Mouse (Mus musculus) kidney, embryonic 15.5 days (tissue): ENCODE data around the gene Shcbp1l. TPM values are rescaled to one million over a fixed set of nuclear protein-coding genes. Genes with fewer than 3 reads are reported as not detected.
A peak's percentile ranks its signal among the peaks of the same experiment; 100 is the strongest.
"Not testable (repeated sequence)": the region's sequence is repeated elsewhere in the genome, so short reads cannot be mapped to it uniquely, and the experiment has no call there.

Experiments
- ATAC-seq: fragments of 200-750 bp; cut with Nextera tagmentation; replicated peaks from 2 replicates; pipeline ENCODE4 v1.8.0; 2017; ENCODE audit warnings: moderate TSS enrichment; ENCODE audit not compliant: low FRiP score
- H3K27ac ChIP-seq: fragments of 300-500 bp; sonication (generic); 2 replicates; pipeline ENCODE4 v1.5.1; 2015; ENCODE audit warnings: mild to moderate bottlenecking, inconsistent platforms
- H3K27me3 ChIP-seq: fragments of 300-500 bp; sonication (generic); 2 replicates; pipeline ENCODE4 v1.6.1; 2015; ENCODE audit warnings: inconsistent platforms
- H3K36me3 ChIP-seq: fragments of 300-500 bp; sonication (generic); 2 replicates; pipeline ENCODE4 v1.6.1; 2015; ENCODE audit warnings: inconsistent platforms
- H3K4me1 ChIP-seq: fragments of 300-500 bp; sonication (generic); 2 replicates; pipeline ENCODE4 v1.6.1; 2015; ENCODE audit warnings: inconsistent platforms
- H3K4me2 ChIP-seq: fragments of 300-500 bp; sonication (generic); 2 replicates; pipeline ENCODE4 v1.6.1; 2015; ENCODE audit warnings: moderate library complexity, mild to moderate bottlenecking, inconsistent platforms
- H3K4me3 ChIP-seq: fragments of 300-500 bp; sonication (generic); replicated peaks from 2 replicates; pipeline ENCODE4 v1.5.1; 2015; ENCODE audit warnings: mild to moderate bottlenecking, inconsistent platforms
- H3K9ac ChIP-seq: fragments of 300-500 bp; sonication (generic); 2 replicates; pipeline ENCODE4 v1.6.1; 2015; ENCODE audit warnings: mild to moderate bottlenecking, inconsistent platforms
- H3K9me3 ChIP-seq: fragments of 300-500 bp; sonication (generic); replicated peaks from 2 replicates; pipeline ENCODE4 v1.6.1; 2016; ENCODE audit warnings: inconsistent platforms
- WGBS: fragments of 180-500 bp; shearing (Covaris S2); methylation state at CpG from one replicate; pipeline ENCODE4 v1.1.7; 2015; ENCODE audit warnings: mixed read lengths; 5-methylcytosine and 5-hydroxymethylcytosine counted together
- polyA plus RNA-seq: library from polyadenylated mRNA; unstranded; fragments of >200 nt; fragmentation: Nextera tagmentation; extraction: Ambion mirVana; gene quantifications from 2 replicates; pipeline ENCODE4 v1.2.1, GENCODE M21; 2015

Shcbp1l gene
- polyA plus RNA-seq, 1 experiment from 2014 or later, result 0.13 TPM

DNA sequence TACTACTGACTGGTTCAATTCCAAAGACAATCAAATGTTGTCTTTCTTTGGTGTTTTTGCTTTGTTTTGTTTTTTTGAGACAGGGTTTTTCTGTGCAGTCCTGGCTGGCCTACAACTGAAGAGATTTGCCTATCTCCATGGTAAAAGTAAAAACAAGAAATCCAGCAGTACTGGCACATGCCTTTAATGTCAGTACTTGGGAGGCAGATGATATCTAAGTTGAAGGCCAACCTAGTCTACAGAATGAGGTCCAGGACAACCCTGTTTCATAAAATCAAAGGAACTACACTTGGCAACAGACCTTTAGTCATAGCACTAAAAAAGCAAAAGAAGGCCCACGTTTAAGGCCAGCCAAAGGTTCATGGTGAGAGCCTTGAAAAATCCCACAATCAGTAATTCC is 36.8 kb downstream of the Shcbp1l start:
- Histone ChIP-seq H3K27me3 (no peaks in the 10 kb centered on the region), H3K27ac (no peak overlapping the region), H3K4me3 (no peak overlapping the region), H3K9me3 (no peaks in the 10 kb centered on the region), H3K36me3 (peaks cover 85% of the 10 kb centered on the region), H3K4me2 (no peak overlapping the region), H3K4me1 (no peaks in the 10 kb centered on the region), H3K9ac (no peak overlapping the region)
- no peak for ATAC-seq
- WGBS, result 89% methylated on average over 1 of the region's 1 CpGs

DNA sequence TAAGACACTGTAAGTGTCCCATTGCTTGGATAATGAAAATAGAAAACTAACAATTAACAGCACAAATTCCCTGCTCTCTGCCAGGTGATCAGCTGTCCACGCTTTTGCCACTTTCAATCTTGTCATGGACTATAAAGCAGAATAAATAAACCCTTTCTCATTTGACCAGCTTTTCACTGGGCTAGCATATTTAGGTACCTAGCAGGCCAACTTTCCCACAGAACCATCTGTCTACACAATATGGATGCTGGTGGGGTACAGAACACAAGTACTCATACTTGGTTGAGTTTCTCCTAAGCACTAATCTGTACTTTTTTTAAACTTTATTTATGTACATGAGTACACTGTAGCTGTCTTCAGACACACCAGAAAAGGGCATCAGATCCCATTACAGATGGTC is 54.3 kb downstream of the Shcbp1l start:
- no peak for ATAC-seq

GRCm38 (mm10) chr1:153480386-153481024 is 55.5 kb downstream of the Shcbp1l start:
- no peak for ATAC-seq
- 51% methylated on average over 1 of the region's 1 CpGs for WGBS

More for the DNA sequence above, 54.3 kb downstream of the Shcbp1l start:
- Histone ChIP-seq H3K27ac (no peak overlapping the region), H3K4me3 (no peak overlapping the region), H3K9ac (no peak overlapping the region), H3K4me2 (no peak overlapping the region), H3K36me3 (peaks cover 84% of the 10 kb centered on the region), H3K4me1 (peaks cover 11% of the 10 kb centered on the region), H3K27me3 (no peaks in the 10 kb centered on the region), H3K9me3 (no peaks in the 10 kb centered on the region)
- 58% methylated on average over 1 of the region's 1 CpGs for WGBS

GRCm38 (mm10) chr1:153481025-153481412 is 56.1 kb downstream of the Shcbp1l start:
- Histone ChIP-seq H3K4me3 (no peak overlapping the region), H3K4me2 (no peak overlapping the region), H3K27me3 (no peaks in the 10 kb centered on the region), H3K4me1 (peaks cover 26% of the 10 kb centered on the region), H3K27ac (no peak overlapping the region), H3K36me3 (peaks cover 71% of the 10 kb centered on the region), H3K9me3 (no peaks in the 10 kb centered on the region), H3K9ac (no peak overlapping the region)
- WGBS, result 69% methylated on average over 1 of the region's 1 CpGs
- ATAC-seq, result no peak

More at GRCm38 (mm10) chr1:153480386-153481024, 55.5 kb downstream of the Shcbp1l start:
- Histone ChIP-seq H3K9ac (no peak overlapping the region), H3K36me3 (peaks cover 74% of the 10 kb centered on the region), H3K27ac (no peak overlapping the region), H3K4me3 (no peak overlapping the region), H3K4me2 (no peak overlapping the region), H3K9me3 (no peaks in the 10 kb centered on the region), H3K4me1 (peaks cover 23% of the 10 kb centered on the region), H3K27me3 (no peaks in the 10 kb centered on the region)

GRCm38 (mm10) chr1:153485201-153485796 is 60.3 kb downstream of the Shcbp1l start:
- no peaks in the 10 kb centered on the region for H3K27me3 ChIP-seq
- no peak for ATAC-seq
- H3K27ac ChIP-seq, result no peak overlapping the region
- H3K9me3 ChIP-seq, result no peaks in the 10 kb centered on the region
- peaks cover 33% of the 10 kb centered on the region for H3K4me1 ChIP-seq
- WGBS, result 37% methylated on average over 2 of the region's 2 CpGs
- peak overlapping the region; percentile 98 for H3K4me3 ChIP-seq
- peaks cover 28% of the 10 kb centered on the region for H3K36me3 ChIP-seq
- H3K4me2 ChIP-seq, result peak overlapping the region; percentile 70
- H3K9ac ChIP-seq, result peak overlapping the region; percentile 99

GRCm38 (mm10) chr1:153486120-153486519 is 61.2 kb downstream of the Shcbp1l start:
- not testable (repeated sequence) for ATAC-seq, H3K27ac ChIP-seq, H3K27me3 ChIP-seq, H3K9me3 ChIP-seq
- 6% methylated on average over 6 of the region's 6 CpGs for WGBS
- H3K9ac ChIP-seq, result peak overlapping the region; percentile 99
- peak overlapping the region; percentile 98 for H3K4me3 ChIP-seq
- H3K4me1 ChIP-seq, result peaks cover 33% of the 10 kb centered on the region
- H3K4me2 ChIP-seq, result peak overlapping the region; percentile 70
- peaks cover 20% of the 10 kb centered on the region for H3K36me3 ChIP-seq

GRCm38 (mm10) chr1:153486767-153487499 is 62.0 kb downstream of the Shcbp1l start:
- Histone ChIP-seq H3K9me3 (no peaks in the 10 kb centered on the region), H3K4me3 (peak overlapping the region; percentile 98), H3K27ac (peak overlapping the region; percentile 94), H3K36me3 (peaks cover 13% of the 10 kb centered on the region), H3K27me3 (no peaks in the 10 kb centered on the region), H3K4me2 (peak overlapping the region; percentile 70), H3K9ac (peak overlapping the region; percentile 99), H3K4me1 (peaks cover 33% of the 10 kb centered on the region)
- under 1% methylated on average over 64 of the region's 64 CpGs for WGBS
- peak; percentile 80 for ATAC-seq

DNA sequence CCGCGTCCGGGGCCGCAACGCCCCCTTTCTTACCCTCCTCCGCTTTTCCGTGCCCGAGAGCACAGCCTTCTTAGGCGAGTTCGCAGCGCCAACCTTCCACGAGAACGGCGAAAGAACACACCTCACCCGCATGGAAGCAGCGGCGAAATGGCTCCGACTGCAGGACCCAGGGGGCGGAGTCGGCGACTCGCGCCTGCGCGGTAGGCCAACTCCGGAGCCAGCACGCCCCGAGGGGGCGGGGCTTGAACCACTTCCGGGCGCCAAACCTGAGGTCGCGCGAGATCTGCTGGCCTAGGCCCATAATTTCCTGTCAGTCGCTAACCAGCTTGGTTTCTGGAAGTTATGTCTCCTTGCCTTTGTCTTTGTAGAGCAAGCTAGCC is 62.5 kb downstream of the Shcbp1l start, which contains the start of gene Dhx9:
TSS of gene Dhx9 (minus strand) at position 161 of the 380 bp plus-strand sequence.
- WGBS, result under 1% methylated on average over 35 of the region's 35 CpGs
- Histone ChIP-seq H3K9me3 (no peaks in the 10 kb centered on the region), H3K36me3 (peaks cover 8% of the 10 kb centered on the region), H3K4me3 (peak within 1 kb of the TSS; percentile 98), H3K27me3 (no peaks in the 10 kb centered on the region), H3K4me2 (peak within 1 kb of the TSS; percentile 70), H3K27ac (peak within 1 kb of the TSS; percentile 94), H3K9ac (peak within 1 kb of the TSS; percentile 99), H3K4me1 (peaks cover 33% of the 10 kb centered on the region)
- peak; percentile 92 for ATAC-seq

GRCm38 (mm10) chr1:153489132-153489531 is 64.2 kb downstream of the Shcbp1l start:
- Histone ChIP-seq H3K9ac (no peak overlapping the region), H3K36me3 (no peaks in the 10 kb centered on the region), H3K4me1 (peaks cover 24% of the 10 kb centered on the region), H3K9me3 (no peaks in the 10 kb centered on the region), H3K4me2 (no peak overlapping the region), H3K27me3 (no peaks in the 10 kb centered on the region), H3K27ac (no peak overlapping the region), H3K4me3 (no peak overlapping the region)
- WGBS, result 56% methylated on average over 7 of the region's 7 CpGs
- ATAC-seq, result no peak

DNA sequence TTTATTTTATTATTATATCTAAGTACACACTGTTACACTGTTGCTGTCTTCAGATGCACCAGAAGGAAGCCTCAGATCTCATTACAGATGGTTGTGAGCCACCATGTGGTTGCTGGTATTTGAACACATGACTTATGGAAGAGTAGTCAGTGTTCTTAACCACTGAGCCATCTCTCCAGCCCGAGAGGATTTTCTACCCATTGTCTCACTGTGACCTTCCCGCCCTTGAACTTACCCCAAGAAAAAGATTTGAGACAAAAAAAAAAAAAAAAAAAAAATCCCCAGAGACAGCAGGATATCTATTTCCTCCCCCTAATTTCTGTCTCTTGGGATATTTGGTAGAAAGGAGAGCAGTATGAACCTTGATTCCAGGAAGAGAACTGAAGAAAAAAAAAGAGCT is 64.6 kb downstream of the Shcbp1l start:
- Histone ChIP-seq H3K4me1 (peaks cover 20% of the 10 kb centered on the region), H3K4me2 (no peak overlapping the region), H3K4me3 (no peak overlapping the region), H3K36me3 (no peaks in the 10 kb centered on the region), H3K9me3 (no peaks in the 10 kb centered on the region), H3K27me3 (no peaks in the 10 kb centered on the region), H3K9ac (no peak overlapping the region), H3K27ac (no peak overlapping the region)
- 60% methylated on average over 2 of the region's 2 CpGs for WGBS
- ATAC-seq, result no peak

DNA sequence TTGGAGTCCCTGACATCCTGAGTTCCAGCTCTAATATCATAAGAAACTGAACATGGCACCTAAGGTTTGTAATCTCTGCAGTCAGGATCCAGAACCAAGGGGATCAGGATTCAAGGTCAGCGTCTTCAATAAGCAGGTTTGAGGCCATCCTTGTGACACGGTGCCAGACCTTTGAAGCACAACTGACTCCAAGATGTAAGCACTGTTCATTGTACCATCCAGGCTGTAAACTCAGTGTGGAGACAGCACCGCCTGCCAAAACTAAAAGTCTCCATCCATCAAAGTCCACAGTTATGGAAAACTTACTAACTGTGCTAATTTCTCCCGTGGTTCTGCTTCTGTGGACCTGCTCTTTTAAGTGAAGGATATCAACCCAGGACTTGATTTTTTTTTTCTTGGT is 65.0 kb downstream of the Shcbp1l start:
- H3K4me1 ChIP-seq, result peaks cover 16% of the 10 kb centered on the region
- ATAC-seq, result no peak
- WGBS, result 82% methylated on average over 4 of the region's 4 CpGs
- no peak overlapping the region for H3K9ac ChIP-seq
- no peak overlapping the region for H3K4me3 ChIP-seq
- no peaks in the 10 kb centered on the region for H3K9me3 ChIP-seq
- no peaks in the 10 kb centered on the region for H3K27me3 ChIP-seq
- no peak overlapping the region for H3K27ac ChIP-seq
- no peaks in the 10 kb centered on the region for H3K36me3 ChIP-seq
- H3K4me2 ChIP-seq, result no peak overlapping the region

GRCm38 (mm10) chr1:153491345-153491744 is 66.4 kb downstream of the Shcbp1l start:
- Histone ChIP-seq H3K27me3 (no peaks in the 10 kb centered on the region), H3K4me1 (peaks cover 7% of the 10 kb centered on the region; the same call in 1 of the 2 replicates), H3K4me3 (no peak overlapping the region), H3K27ac (no peak overlapping the region), H3K36me3 (no peaks in the 10 kb centered on the region), H3K9ac (no peak overlapping the region), H3K9me3 (no peaks in the 10 kb centered on the region), H3K4me2 (no peak overlapping the region)
- 90% methylated on average over 2 of the region's 2 CpGs for WGBS
- ATAC-seq, result no peak
